Mouse (Mus musculus): ENCODE results near the gene Slc35e3. TPM values are rescaled to one million over a fixed set of nuclear protein-coding genes. Genes with fewer than 3 reads are reported as not detected.
"Not testable (repeated sequence)": the region's sequence is repeated elsewhere in the genome, so short reads cannot be mapped to it uniquely, and the experiment has no call there.

Slc35e3 gene
- total RNA-seq, 2 experiments from 2014 or later: 31.9 to 35.0 TPM

DNA sequence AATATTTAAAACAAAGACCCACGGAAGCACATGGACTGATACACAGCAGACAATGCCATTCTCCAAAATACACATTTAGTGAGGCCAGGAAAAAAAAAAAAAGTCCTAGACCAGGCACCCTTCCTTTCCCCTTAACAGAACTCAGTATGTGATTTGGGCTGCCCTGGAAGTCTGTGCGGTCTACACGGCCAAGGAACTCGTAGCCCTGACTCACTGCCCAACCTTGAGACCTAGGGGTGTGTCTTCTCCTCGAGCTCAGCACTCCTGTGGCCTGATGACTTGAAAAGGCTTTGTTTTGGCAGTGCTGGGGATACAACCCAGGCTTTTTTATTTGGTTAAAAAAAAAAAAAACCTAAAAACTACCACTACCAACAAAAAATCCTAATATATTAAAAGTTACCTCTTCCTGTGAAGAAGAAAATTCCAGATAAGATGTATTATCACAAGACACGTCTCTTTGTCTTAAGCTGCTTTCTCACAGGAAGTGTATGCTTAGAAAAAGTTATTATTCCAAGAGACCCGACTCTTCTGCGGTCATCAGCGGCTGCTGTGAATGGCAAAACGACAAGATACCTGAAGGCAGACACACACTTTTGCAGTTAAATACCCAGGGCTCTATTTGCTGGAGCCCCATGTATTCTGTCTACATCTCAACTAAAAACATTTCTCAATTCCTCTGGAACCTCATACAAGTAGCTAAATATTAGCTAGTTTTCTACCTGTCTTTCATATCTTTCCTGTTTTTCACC, 11.9 kb downstream of the Slc35e3 start:
- not testable (repeated sequence) for DNase-seq (ENCODE audit: low spot score in 2 of 2)

DNA sequence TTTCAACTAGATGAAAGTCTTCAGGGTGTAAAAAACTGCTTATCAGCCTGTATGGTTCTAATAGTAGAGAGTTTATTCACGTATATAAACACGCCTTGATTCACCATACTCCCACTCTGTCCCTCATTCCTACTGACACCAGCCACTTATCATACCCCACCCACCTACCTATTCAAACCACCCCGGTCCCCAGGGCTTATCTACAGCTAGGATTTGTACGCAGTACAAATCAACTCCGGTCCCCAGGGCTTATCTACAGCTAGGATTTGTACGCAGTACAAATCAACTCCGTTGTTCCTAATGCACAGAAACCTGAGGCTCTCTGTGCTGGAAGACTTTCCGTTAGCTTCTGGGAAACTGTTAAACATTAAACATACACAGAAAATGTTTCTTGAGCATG, 12.5 kb downstream of the Slc35e3 start:
- DNase-seq (ENCODE audit: low spot score in 2 of 2): not testable (repeated sequence)

DNA sequence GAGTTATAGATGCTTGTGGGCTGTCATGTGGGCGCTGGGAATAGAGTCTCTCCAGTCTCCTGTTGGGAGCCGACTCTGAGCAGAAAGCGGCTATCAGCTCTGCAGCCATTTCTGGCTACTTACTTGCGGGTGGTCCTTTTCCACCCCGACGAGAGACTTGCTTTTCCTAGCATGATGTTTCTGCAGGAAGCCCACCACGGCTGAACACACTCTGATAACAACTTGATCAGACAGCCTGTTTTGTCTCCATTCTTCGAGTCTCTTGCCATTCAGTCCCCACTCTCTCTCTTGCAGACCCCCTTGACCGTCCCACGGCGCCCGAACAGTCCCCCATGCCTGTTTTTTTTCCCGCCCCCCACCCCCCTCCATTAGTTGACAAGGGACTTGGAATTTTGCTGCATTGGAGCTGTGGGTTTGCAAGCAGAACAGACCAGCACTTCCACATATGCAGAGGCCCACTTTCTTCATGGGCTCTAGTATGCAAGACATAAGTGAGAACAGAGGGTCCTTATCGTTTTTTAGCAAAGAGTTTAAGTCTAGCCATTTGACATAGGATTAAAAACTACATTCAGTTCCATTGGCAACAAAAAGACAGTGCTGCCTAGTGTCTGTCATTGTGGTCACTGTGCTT, 13.1 kb downstream of the Slc35e3 start:
- DNase-seq (ENCODE audit: low spot score in 2 of 2): no peak

DNA sequence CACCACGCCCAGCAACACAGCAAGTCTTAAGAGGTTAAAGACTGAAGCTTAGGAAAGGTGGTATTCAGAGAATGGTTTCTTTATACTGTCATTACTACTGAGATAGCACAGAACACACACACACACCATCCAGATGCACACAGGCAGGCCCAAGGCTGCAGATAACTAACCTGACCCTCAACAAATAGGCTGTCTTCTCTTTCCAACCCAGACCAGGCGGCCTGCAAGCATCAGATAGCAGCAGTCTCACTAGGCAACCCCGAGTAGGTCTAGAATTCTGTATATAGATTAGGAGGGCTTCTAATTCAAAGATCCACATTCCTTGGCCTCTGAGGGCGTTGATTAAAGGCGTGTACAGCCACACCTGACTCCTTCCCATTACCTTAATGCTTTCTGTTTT, 14.0 kb downstream of the Slc35e3 start:
- no peak for DNase-seq (ENCODE audit: low spot score in 2 of 2)

DNA sequence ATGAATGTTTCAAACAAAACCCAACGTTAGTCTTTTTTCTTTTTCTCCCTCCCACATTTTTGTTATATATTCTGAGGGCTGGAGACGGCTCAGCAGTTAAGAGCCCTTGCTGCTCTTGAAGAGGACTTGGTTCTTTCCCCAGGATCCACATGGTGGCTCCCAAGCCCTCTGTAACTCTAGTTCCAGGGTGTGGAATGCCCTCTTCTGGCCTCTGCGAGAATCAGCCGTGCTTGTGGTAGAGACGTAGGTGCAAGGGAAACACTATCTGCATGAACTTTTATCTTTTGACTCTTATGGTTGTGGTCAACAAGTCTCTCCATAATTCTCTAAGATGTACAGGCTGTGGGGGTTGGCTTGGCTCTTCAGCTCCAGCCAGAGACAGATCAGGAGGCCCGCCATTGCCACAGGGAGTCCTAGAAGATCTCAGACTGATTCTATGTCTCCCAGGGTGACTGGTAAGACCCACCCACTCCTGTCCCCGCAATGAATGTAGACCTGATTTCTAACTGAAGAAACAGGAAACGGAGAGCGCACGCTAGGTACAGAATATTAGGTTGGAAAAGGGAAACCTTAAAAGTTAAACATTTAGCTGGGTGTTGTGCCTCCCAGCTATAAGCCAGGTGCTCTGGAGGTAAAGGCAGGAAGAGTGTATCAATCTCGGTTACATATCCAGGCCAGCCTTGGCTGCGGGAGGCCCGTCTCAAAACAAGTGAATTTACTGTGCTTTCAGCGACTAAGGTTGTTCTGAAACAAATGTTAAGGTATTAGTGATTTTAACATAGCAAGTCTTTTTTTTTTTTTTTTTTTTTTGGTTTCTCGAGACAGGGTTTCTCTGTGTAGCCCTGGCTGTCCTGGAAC, 14.7 kb downstream of the Slc35e3 start:
- peak; percentile 35 to 56 for DNase-seq (ENCODE audit: low spot score in 2 of 2)

DNA sequence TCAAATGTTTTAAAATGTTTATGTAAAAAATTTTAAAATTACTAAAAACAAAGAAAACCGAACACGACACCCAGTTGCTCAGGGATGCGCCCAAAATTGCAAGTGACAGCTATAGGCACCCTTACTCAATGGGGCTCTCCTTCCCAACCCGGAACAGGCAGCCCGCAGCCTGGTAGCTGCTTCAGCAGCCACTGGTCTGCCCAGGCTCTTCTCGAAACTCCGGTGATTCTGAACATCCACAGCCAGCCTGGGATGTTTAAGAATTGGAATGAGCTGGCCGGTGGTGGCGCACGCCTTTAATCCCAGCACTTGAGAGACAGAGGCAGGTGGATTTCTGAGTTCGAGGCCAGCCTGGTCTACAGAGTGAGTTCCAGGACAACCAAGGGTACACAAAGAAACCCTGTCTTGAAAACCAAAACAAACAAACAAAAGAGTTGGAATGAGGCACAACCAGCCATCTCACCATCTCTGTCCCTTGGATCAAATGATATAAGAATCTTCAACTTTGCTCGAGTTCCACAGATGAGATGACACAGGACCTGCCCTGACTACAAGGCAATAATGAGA, 15.4 kb downstream of the Slc35e3 start:
- no peak for DNase-seq (ENCODE audit: low spot score in 2 of 2)

GRCm38 (mm10) chr10:117730140-117730539, 16.0 kb downstream of the Slc35e3 start:
- DNase-seq (ENCODE audit: low spot score in 2 of 2): no peak

DNA sequence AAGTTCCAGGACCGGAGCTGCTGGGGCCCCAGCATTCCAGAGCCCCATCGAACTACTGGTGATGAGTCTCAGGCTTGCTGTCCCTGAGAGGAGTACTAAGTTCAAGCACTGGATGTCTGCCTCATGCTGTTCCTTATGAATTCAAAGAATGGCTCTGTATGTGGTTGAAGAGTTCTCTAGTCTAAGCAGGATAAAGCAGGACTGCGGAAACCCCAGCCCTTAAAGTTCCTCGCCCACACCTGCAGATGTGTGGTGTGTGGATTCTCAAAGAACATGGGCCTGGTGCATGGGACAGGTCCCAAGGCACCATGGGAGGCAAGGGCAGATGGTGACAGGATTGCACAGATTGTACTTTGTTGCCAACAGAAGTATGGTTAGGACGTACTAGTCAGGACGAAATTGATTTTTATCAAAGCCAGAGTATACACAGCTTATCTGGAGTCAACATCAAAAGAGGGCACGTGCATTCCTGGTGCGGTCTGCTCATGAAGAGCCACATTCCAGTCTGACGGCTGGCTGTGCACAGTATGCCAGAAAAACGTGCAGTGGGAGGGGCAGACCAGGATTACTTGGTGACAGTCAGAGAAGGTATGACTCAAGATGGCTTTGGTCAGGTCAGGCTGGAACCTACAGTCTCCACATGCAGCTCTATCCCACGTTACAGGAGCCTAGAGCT, 16.9 kb downstream of the Slc35e3 start:
- DNase-seq (ENCODE audit: low spot score in 2 of 2): no peak

DNA sequence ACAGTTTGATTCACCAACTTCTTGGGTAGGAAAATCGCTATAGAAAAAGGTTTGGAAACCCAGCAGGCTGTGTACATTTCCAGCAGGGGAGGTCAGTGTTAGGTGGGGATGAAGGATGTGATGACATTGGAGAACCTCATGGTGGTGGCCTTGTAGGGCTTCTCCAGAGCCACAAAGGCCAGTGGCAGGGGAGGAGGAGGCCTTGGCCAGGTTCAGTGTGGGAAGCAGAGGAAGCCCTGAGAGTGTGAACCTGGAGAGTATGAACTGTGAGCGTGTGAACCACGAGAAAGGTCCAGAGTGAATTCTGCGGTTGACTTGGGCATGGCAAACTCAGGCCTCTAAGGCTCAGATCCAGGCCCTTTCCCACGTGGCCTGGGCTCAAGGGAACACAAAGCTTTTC, 17.6 kb downstream of the Slc35e3 start:
- no peak for DNase-seq (ENCODE audit: low spot score in 2 of 2)

- no peak for DNase-seq (ENCODE audit: low spot score in 2 of 2)
These were observed 18.6 kb downstream of the Slc35e3 start for GRCm38 (mm10) chr10:117727518-117728110.

- DNase-seq (ENCODE audit: low spot score in 2 of 2): no peak
These were observed 19.2 kb downstream of the Slc35e3 start for GRCm38 (mm10) chr10:117726888-117727385.

DNA sequence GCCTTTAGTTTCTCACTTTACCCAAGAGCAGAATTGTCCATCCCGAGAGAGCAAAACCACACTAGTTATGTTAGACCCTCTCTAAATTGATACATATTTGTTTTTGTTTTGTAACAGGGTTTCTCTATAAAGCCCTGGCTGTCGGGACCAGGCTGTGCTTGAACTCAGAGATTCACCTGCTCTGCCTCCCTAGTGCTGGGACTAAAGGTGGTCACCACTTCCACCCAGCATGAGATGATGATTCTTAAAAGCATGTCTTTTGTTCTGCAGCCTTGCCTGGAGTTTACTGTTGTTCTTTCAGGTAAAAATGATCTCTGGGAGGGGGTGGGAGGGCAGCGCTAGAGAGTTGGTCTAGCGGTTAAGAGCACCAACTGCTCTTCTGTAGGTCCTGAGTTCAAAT, 19.8 kb downstream of the Slc35e3 start:
- DNase-seq (ENCODE audit: low spot score in 2 of 2): no peak

- no peak for DNase-seq (ENCODE audit: low spot score in 2 of 2)
These were observed 20.5 kb downstream of the Slc35e3 start for GRCm38 (mm10) chr10:117725671-117726070.

GRCm38 (mm10) chr10:117724804-117725361, 21.3 kb downstream of the Slc35e3 start:
- DNase-seq (ENCODE audit: low spot score in 2 of 2): no peak

DNA sequence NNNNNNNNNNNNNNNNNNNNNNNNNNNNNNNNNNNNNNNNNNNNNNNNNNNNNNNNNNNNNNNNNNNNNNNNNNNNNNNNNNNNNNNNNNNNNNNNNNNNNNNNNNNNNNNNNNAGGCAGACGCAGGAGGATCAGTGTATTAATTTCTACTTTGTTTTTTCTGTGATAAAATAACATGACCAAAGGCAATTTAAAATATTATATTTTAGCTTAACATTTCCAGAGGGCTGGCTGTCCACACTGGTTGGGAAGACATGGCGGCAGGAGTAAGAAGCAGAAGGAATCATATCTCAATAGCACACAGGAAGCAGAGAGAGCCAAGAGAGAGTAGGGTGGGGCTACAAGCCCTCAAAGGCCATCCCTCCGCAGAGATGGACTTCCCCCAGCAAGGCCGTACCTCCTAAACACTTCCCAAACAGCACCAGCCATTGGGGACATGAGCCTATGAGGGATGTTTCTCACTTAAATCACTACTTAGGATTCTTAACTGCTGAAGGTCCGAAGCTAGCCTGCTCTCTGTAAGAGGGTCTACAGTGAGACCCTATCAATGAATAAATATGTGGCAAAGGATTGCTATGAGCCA, 21.9 kb downstream of the Slc35e3 start:
- DNase-seq (ENCODE audit: low spot score in 2 of 2): no peak

- peak; percentile 44 to 47 for DNase-seq (ENCODE audit: low spot score in 2 of 2)
These were observed 27.7 kb downstream of the Slc35e3 start for GRCm38 (mm10) chr10:117718161-117719119.

DNA sequence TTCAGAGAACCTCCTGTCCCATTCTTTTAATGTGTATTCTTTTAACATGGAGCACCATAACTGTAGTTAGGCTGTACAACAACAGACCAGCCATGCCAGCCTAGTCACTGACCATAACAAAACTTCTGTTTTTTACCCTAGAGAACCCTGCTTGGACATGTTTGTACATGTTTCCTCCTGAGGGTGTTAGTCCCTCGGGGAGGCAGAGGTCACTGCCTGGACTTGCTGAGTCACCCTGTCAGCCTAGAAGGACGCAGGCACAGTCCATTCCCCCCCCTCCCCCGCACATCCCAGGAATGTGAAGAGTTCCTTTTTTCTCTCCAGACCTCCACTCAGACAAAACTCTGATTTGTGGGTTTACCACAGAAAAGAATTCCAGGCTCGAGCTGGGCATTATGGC, 28.6 kb downstream of the Slc35e3 start:
- no peak for DNase-seq (ENCODE audit: low spot score in 2 of 2)

DNA sequence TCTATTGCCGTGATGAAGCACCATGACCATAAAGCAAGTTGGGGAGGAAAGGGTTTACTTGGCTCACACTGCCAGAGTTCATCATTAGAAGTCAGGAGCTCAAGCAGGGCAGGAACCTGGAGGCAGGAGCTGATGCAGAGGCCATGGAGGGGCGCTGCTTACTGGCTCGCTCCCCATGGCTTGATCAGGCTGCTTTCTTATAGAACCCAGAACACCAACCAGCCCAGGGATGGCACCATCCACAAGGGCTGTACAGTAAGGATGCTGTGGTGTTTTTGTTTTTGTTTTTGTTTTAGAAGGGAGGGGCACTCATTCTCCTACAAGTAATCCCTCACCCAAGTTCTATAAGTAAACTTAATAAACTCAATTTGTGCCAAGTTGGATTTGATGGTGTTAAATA, 29.5 kb downstream of the Slc35e3 start:
- DNase-seq (ENCODE audit: low spot score in 2 of 2): no peak

GRCm38 (mm10) chr10:117715654-117716053, 30.5 kb downstream of the Slc35e3 start:
- DNase-seq (ENCODE audit: low spot score in 2 of 2): not testable (repeated sequence)

All from layer of hippocampus, postnatal 14 days (tissue).